Mouse (Mus musculus) megakaryocyte, embryonic 14.5 days (primary cell): ENCODE measurements around the gene Meioc.

Experiments
- FLI1 ChIP-seq: IDR thresholded peaks from 2 replicates; pipeline ENCODE4 v1.6.1; 2012; ENCODE audit warnings: low read length, inconsistent platforms, mixed read lengths
- GATA1 ChIP-seq: IDR thresholded peaks from 3 replicates; pipeline ENCODE4 v1.6.1; 2012; ENCODE audit warnings: mixed read lengths, low read length, inconsistent platforms, borderline replicate concordance

GRCm38 (mm10) chr11:102665151-102665550 is 1.6 kb downstream of the Meioc start:
- TF ChIP-seq GATA1 (no peak), FLI1 (no peak)
